Mouse (Mus musculus) skeletal muscle tissue, adult 2 months (tissue): ENCODE data around the gene Dip2c.

Experiments
- DNase-seq: peaks from one replicate; pipeline ENCODE4 v3.0.0-alpha.2; 2012; ENCODE audit warnings: low read depth, low spot score

Dip2c gene

GRCm38 (mm10) chr13:9663593-9663992, 387.3 kb downstream of the Dip2c start:
- no peak for DNase-seq

GRCm38 (mm10) chr13:9667954-9668496, 391.7 kb downstream of the Dip2c start:
- DNase-seq = no peak

GRCm38 (mm10) chr13:9669246-9669645, 392.9 kb downstream of the Dip2c start:
- DNase-seq = no peak

GRCm38 (mm10) chr13:9674126-9674525, 397.8 kb downstream of the Dip2c start:
- DNase-seq = no peak

GRCm38 (mm10) chr13:9681492-9681891, 405.2 kb downstream of the Dip2c start:
- DNase-seq = no peak

- DNase-seq = no peak
Observed at GRCm38 (mm10) chr13:9683280-9683679, 407.0 kb downstream of the Dip2c start.

GRCm38 (mm10) chr13:9684153-9684923, 408.0 kb downstream of the Dip2c start:
- no peak for DNase-seq

- no peak for DNase-seq
Observed at GRCm38 (mm10) chr13:9686261-9686660, 409.9 kb downstream of the Dip2c start.

- no peak for DNase-seq
Observed at GRCm38 (mm10) chr13:9686765-9687164, 410.4 kb downstream of the Dip2c start.

- no peak for DNase-seq
Observed at GRCm38 (mm10) chr13:9689366-9689765, 413.0 kb downstream of the Dip2c start.

- DNase-seq = no peak
Observed at GRCm38 (mm10) chr13:9692876-9693275, 416.5 kb downstream of the Dip2c start.

- no peak for DNase-seq
Observed at GRCm38 (mm10) chr13:9694651-9695050, 418.3 kb downstream of the Dip2c start.

GRCm38 (mm10) chr13:9695403-9695802, 419.1 kb downstream of the Dip2c start:
- no peak for DNase-seq

- DNase-seq = no peak
Observed at GRCm38 (mm10) chr13:9695809-9696208, 419.5 kb downstream of the Dip2c start.

GRCm38 (mm10) chr13:9697340-9697739, 421.0 kb downstream of the Dip2c start:
- DNase-seq = no peak

GRCm38 (mm10) chr13:9702615-9703235, 426.4 kb downstream of the Dip2c start:
- DNase-seq = no peak

GRCm38 (mm10) chr13:9706720-9707119, 430.4 kb downstream of the Dip2c start:
- DNase-seq = no peak

GRCm38 (mm10) chr13:9708433-9709240, 432.3 kb downstream of the Dip2c start:
- no peak for DNase-seq

- DNase-seq = no peak
Observed at GRCm38 (mm10) chr13:9712409-9712808, 436.1 kb downstream of the Dip2c start.

GRCm38 (mm10) chr13:9712971-9713370, 436.6 kb downstream of the Dip2c start:
- DNase-seq = no peak

GRCm38 (mm10) chr13:9713462-9714134, 437.3 kb downstream of the Dip2c start:
- no peak for DNase-seq

- no peak for DNase-seq
Observed at GRCm38 (mm10) chr13:9715224-9715623, 438.9 kb downstream of the Dip2c start.
